Mouse (Mus musculus) megakaryocyte progenitor cell, adult 5-6 weeks (primary cell): ENCODE measurements at regions not wholly inside any gene's neighbourhood (a gene's known extent, or its start where the extent isn't known, plus 50 kb on each side); places are given as distances from the start of the nearest gene placed in this dataset.

Experiments
- ATAC-seq: replicated peaks from 2 replicates; pipeline ENCODE4 v1.8.0; 2016; ENCODE audit warnings: mild to moderate bottlenecking, moderate TSS enrichment, inconsistent platforms; ENCODE audit not compliant: poor library complexity

DNA sequence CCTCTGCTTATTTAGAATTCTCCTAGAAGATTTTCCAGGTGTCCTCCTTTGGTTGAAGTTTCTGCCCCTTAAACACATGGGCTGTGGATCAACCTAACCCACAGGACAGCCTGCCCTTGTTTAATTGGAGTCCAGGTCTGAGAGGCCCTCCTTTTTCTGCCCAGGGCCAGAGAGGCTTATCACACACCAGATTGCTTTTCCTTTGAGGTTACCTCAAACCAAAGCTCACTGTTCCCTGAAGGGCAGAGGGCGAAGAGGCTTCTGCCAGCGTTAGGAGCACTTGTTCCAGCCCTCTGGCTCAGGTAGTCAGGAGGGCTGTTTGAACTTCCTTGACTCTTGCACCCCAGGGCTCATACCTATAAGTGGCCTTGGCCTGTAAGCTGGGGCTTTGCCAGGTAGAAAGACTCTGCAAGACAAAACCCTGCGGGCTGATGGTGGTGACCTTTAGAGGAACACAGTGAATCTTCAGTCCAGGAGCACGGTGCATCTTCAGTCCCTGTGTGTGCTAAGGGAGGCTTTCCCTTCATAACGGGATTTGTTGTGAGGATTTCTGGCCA, 81.1 kb upstream of the Plcl2 start:
- no peak for ATAC-seq

DNA sequence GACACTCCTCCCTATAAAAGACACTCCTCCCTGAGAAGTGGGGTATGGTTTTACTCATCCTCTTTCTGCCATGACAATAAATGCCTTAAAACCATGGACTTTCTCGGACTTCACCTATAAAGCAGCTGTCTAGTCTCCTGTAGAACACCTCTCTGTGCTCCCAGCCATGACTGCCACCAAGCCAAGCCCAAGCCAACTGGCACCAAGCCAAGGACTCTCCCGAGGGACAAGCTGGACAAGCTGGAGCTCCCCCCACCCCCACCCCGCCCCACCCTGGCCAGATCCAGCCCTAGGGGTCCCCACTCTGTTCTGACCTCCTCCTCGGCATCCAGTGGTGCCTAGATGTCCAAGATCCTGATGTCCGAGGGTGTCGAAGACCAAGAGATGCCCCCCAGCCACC, 76.6 kb upstream of the Plcl2 start:
- no peak for ATAC-seq

DNA sequence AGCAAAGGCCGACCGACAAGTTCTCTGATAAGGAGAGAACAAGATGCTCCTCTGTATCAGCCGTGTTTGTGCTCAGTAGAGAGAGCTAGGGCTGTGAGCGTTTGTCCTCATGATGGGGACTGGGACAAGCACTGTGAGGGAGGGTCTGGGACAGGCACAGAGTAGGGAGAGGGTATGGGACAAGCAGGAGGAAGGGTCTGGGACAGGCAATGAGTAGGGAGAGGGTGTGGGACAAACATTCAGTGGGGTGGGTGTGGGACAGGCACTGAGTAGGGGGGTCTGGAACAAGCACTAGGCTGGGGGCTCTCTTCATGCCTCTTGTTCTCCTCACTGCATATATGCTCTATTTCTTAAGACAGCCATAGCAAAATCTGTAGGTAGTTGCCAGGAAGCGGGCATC, 70.2 kb upstream of the Plcl2 start:
- no peak for ATAC-seq

DNA sequence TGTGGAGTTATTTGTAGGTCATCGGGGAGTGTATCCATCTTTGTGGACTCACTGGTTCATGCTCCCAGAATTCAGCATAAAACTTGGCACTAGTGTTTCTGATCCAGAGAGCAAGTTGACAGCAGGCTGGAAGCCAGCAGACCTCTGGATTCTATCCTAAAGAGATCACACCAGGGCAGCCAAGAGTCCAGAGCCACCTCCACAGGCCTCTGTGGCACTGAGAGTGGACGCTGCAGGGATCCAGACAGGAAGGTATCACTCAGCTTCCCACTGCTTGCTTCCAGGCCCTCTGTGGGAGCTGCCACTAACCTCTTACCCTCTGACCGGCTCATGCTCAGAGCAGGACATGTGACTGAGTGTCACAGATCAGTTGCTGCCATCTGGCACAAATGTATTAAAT, 69.8 kb upstream of the Plcl2 start:
- ATAC-seq = no peak

DNA sequence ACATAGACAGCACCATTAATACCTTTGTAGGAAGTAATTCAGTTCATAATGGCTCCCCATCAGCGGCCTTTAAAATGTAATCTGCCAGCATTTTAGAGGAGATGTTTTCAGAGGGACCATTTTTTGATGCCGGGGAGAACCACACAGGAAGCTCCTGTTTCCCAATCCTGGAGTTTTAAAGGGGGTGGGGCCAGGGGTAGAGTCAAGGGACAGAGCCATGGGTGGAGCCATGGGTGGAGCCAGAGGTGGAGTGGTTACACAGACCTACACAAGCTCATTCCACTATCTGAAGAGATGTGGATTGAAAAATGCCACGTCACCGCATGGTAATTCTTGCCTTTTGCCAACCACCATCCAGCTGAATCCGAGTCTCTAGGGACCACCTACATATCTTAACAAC, 67.1 kb upstream of the Plcl2 start:
- ATAC-seq = 0 out of 2 replicates have a peak, but pooled peaks have one; percentile 31

DNA sequence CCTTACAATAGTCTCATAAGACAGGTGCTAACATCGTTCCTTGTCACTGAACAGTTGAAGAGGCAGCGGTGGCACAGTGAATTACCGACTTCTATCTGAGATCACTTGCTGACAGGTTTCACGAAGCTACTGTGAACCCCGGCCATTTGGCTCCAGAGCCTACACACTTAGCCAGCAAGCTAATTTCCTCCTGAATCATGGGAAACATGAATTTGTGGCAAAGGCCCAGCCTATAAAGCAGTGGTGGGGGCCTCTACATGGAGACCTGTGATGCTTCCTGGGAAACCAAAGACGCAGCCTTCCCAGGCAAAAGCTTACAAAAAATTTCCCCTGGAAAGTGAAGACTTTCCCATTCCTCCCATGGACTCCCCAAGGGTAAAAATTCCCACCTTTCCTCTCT, 66.3 kb upstream of the Plcl2 start:
- no peak for ATAC-seq

DNA sequence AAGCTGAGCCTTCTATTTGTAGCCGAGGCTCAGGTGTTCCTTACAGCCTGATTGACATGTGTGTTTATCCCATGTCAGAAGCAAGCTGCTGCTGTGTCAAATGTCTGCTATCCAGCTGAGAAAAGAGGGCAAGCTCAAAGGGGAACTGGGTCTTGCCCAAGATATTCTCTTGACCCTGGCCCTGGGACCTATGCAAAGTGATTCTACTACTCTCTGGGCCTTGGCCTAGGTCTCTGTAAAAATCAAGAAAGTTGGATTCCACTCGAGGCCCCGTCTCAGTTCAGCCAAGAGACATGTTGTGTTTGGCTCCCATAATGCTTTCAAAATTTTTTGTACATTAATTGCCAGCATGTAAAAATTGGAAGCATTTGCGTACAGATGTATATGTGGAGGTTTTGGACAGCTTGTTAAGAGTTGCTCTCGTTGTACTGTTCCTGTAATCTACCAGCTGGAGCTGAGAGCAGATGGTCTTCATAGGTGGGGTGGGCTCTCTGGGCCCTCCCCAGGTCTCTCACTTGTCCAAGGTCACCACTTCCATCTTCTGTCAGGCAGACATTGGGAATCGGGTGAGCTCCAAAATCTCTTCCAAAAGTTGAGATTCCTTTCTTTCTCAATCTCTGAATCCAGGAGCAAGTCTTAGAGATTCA, 65.7 kb upstream of the Plcl2 start:
- ATAC-seq = no peak

DNA sequence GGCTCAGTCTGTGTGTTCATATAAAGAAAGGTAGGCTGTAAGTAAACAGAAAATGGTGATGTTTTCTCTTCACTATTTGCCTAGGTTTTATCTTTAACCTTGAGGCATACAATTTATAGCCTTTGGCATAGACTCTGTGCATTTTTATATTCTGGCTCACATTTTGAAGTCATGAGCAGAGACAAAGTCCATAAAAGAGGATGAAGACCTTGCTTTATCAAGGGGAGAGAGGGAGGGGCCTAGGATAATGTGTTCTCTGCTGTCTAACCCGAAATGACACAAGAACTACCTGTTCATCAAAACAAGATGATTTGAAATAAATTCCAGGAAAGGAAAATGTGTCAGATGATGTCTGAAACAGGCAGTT, 65.2 kb upstream of the Plcl2 start:
- ATAC-seq = no peak

DNA sequence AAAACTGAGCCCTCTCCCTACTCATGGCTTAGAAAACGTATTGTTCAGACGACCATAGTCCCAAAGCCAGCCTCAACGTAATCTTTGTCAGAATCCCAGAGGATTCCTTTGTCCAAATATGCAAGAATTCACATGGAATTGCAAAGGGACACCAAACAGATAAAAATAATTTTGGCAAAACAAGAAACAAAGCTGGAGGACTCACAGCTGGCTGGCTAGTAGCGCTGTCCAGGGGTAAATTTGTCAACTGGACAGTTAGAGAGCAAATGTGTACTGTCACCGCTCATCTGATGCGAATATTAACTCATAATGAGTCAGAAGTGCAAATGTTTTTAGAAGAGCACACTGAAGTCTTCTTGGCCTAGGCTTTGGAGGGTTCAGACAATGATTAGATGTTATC, 60.5 kb upstream of the Plcl2 start:
- no peak for ATAC-seq

DNA sequence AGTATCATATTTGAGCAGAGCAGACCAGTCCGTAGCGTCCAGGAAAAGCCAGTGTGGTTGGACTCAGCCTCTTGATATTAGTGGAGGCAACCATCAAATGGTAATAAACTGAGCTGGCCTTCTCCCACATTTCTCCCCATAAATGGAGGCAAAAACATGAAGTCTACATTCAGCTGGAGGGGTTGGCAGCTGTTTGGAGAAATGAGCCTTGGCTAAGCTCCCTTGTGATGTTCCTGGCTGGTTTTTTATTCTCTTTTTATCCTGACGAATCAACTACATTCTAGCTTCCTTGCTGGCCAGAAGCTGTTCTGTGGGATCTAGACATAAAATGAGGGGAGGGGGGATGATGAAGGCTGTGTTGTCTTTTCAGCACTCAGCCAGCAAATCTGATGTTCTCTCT, 57.6 kb upstream of the Plcl2 start:
- no peak for ATAC-seq

DNA sequence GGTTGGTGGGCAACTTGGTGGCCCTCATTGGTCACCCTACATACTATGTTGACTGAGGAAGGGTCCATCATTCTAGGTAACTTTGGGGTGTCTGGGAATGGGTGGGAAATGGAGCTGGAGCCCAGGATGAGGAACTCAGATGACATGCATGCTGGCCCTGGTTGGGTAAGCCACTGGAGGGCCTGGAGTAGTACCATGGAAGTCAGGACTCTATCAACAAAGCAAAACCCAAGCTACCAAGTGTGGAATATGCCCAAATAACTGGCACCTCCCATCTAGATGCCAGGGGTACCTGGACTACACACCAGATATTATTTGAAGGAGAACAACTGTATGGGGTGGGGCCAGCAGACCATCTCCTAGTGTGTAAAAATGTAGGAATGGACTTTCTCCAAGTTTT, 55.7 kb upstream of the Plcl2 start:
- ATAC-seq = peak; percentile 9; the same call in 1 of the 2 replicates

DNA sequence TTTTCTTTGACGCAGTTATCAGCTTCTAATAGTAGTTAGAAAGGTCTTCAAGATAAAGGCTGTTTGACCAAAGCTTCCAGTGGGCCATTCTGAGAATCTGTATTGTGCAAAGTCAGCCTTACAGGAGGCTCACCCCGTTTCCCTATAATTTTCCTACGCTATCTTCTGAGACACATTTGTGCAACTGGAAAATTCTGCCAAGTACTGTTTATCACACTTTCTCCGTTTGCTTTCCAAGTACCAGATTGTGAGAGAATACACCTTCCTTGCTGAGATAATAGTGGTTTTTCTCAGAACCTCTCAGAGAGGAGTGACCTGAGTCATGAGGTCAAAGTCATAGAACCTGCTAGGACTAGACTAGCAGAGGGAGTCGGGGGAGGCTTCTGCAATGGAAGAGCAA, 55.2 kb upstream of the Plcl2 start:
- peak; percentile 79 for ATAC-seq

DNA sequence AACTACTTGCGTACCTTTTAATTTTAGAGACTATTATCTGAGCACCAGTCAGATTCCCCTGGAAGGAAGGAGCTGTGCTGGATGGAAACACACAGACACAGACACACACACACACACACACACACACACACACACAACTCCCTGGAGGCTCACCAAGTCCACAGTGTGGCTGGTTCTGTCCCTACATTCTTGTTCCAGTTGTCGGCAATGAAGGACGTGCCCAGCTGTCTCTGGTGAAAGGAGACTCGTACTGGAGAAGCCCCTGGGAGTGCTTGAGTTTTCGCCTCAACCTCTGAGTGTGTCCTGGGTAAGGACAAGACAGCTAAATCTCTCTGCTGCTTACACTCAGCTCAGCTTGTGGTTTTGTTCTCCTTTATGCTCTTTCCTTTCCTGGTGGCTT, 54.3 kb upstream of the Plcl2 start:
- no peak for ATAC-seq

DNA sequence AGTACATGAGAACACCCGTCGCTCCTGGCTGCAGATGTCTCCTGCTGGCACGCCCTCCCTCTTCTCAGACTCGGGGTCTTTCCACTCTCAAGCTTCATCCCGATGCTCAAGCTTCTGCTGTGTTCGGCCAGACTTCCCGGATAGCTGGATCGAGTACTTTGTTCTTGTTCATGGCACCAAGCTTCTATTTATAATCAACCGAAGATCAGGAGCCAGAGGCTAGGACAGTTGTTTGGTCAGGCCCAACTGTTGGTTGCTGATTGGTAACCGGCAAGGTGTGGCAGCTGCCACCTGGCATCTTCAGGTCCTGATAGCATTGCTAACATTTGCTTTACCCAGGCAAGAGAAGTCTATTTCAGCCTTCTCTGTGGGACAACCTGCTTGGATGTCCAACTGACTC, 53.5 kb upstream of the Plcl2 start:
- peak; percentile 35 for ATAC-seq

DNA sequence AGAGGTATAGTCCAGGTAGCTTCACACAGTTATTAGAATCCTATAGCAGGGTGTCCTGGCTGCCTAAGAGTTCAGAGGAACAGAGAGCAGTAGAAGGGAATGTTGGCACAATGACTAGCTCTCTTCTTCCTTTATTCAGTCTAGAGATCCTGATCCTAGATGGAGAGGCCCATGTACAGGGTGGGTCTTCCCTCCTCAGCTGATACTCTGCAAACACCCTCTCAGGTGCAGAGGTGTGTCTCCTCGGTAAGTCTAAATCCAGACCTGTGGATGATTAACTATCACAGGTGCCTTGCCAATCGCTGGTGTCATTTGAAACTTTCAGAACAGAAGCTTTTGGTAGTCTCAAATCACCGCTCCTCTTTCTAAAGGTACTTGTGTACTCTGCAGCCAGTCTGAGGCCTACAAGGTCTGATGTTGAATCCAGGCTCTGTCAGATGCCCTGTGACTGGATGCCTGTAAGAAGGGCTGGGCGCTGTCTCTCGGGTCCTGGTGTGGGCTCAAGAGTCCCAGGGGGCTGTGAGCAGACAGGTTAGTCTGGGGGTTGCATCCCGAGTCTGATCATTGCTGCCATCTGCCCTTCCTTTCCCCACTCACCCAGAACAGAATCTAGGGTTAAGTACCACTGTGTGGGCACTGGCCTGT, 52.0 kb upstream of the Plcl2 start:
- ATAC-seq = no peak

DNA sequence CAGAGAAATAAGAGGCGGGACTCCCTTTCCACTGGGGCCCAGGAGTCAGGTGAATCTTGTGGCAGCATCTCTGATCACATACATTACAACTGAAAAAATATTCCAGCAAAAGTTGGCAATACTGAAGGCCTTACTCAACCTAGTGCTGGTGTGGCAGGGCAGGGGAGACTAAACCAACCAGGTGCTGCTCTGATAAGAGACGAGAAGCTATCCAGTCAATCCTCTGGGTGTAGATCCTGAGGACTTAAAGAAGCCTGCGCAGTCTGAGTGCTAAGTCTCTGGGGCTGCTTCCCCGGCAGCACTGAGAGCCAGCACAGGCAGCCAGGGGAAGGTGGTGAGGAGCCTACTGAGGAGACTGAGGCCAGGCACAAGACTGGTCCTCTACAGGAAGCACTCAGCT, 51.0 kb upstream of the Plcl2 start:
- peak; percentile 40 for ATAC-seq
